Mouse (Mus musculus) liver, embryonic 14.5 days (tissue): Measurements from ENCODE around the gene Tnfrsf13b. TPM values are rescaled to one million over a fixed set of nuclear protein-coding genes. Genes with fewer than 3 reads are reported as not detected.

ENCODE experiments used
- ATAC-seq: fragments of 200-750 bp; cut with Nextera tagmentation; 2 replicates; pipeline ENCODE4 v1.8.0; 2017; ENCODE audit warnings: moderate number of reproducible peaks, mild to moderate bottlenecking, moderate library complexity; ENCODE audit not compliant: insufficient read depth
- DNase-seq, 3 experiments: peaks; one replicate each; pipeline ENCODE4 v3.0.0-alpha.2; 2012 to 2013; ENCODE audit warnings: low read depth in 3 of 3, low spot score in 3 of 3
- H3K27ac ChIP-seq: fragments of 300-500 bp; sonication (generic); 2 replicates; pipeline ENCODE4 v1.5.1; 2014; ENCODE audit warnings: moderate library complexity, mild to moderate bottlenecking, control low read depth, inconsistent platforms
- H3K27me3 ChIP-seq: fragments of 300-500 bp; sonication (generic); 2 replicates; pipeline ENCODE4 v1.6.1; 2014; ENCODE audit warnings: mild to moderate bottlenecking, low read length, moderate library complexity; ENCODE audit not compliant: control insufficient read depth, insufficient read depth
- H3K36me3 ChIP-seq: fragments of 300-500 bp; sonication (generic); replicated peaks from 2 replicates; pipeline ENCODE4 v1.6.1; 2014; ENCODE audit warnings: low read depth; ENCODE audit not compliant: control insufficient read depth, insufficient read depth
- H3K4me1 ChIP-seq, 2 experiments: fragments of 200-500 bp in 1 of 2; fragments of 300-500 bp in 1 of 2; sonication (generic) in 1 of 2; replicated peaks; 2 replicates each; pipeline ENCODE4 v1.6.1; 2012 to 2014; ENCODE audit warnings: antibody characterized with exemption in 1 of 2, inconsistent platforms in 1 of 2, low read length in 1 of 2; ENCODE audit not compliant: control insufficient read depth in 2 of 2, insufficient read depth in 2 of 2
- H3K4me2 ChIP-seq: fragments of 300-500 bp; sonication (generic); 2 replicates; pipeline ENCODE4 v1.6.1; 2014; ENCODE audit warnings: low read depth, mild to moderate bottlenecking, control low read depth, moderate library complexity
- H3K4me3 ChIP-seq, 2 experiments: fragments of 200-500 bp in 1 of 2; fragments of 300-500 bp in 1 of 2; sonication (generic) in 1 of 2; 2 replicates each; pipeline ENCODE4 v1.5.1; 2012 to 2014; ENCODE audit warnings: low read depth in 2 of 2, low read length in 2 of 2, mild to moderate bottlenecking in 2 of 2, control low read depth in 1 of 2, inconsistent platforms in 1 of 2, moderate library complexity in 1 of 2; ENCODE audit not compliant: insufficient read depth in 1 of 2
- H3K9ac ChIP-seq: fragments of 300-500 bp; sonication (generic); replicated peaks from 2 replicates; pipeline ENCODE4 v1.6.1; 2014; ENCODE audit warnings: mild to moderate bottlenecking, control low read depth, moderate library complexity
- H3K9me3 ChIP-seq: fragments of 300-500 bp; sonication (generic); 2 replicates; pipeline ENCODE4 v1.6.1; 2016; ENCODE audit warnings: low read length, mixed read lengths; ENCODE audit not compliant: control insufficient read depth
- CTCF ChIP-seq: IDR thresholded peaks from 2 replicates; pipeline ENCODE4 v1.5.1; 2016; ENCODE audit warnings: antibody characterized with exemption, low read depth, control low read depth
- EP300 ChIP-seq: IDR thresholded peaks from 2 replicates; pipeline ENCODE4 v1.6.1; 2016; ENCODE audit warnings: antibody characterized with exemption, low read depth
- WGBS: fragments of 180-500 bp; shearing (Covaris S2); extraction: QIAGEN DNeasy Blood & Tissue Kit; methylation state at CpG from one replicate; pipeline ENCODE4 v1.1.7; 2014; ENCODE audit not compliant: insufficient replicate concordance; 5-methylcytosine and 5-hydroxymethylcytosine counted together
- polyA plus RNA-seq, 2 experiments: library from polyadenylated mRNA; depleted of rRNA in 1 of 2; stranded (reverse) in 1 of 2; unstranded in 1 of 2; fragments of >200 nt; fragmentation: Nextera tagmentation in 1 of 2; extraction: Ambion mirVana in 1 of 2; gene quantifications; 2 replicates each; pipeline versions ENCODE4 v1.2.1 to v1.2.3; 2012 to 2014

Tnfrsf13b gene
- polyA plus RNA-seq, 2 experiments, result 3.7 to 3.9 TPM

GRCm38 (mm10) chr11:61119996-61120583 lies 6.5 kb upstream of the Tnfrsf13b start:
- WGBS, result 58% methylated on average over 3 of the region's 3 CpGs
- H3K4me3 ChIP-seq, result no peak overlapping the region
- no peak for ATAC-seq
- H3K27me3 ChIP-seq, result no peaks in the 10 kb centered on the region
- TF ChIP-seq CTCF (no peak), EP300 (no peak)
- H3K36me3 ChIP-seq, result no peaks in the 10 kb centered on the region
- no peak for DNase-seq
- H3K9me3 ChIP-seq, result no peaks in the 10 kb centered on the region
- H3K4me1 ChIP-seq, result no peaks in the 10 kb centered on the region; a peak in 1 of 4 replicates
- H3K4me2 ChIP-seq, result no peak overlapping the region
- H3K9ac ChIP-seq, result no peak overlapping the region
- no peak overlapping the region for H3K27ac ChIP-seq

GRCm38 (mm10) chr11:61122283-61122768 lies 4.2 kb upstream of the Tnfrsf13b start:
- no peak for ATAC-seq
- 63% methylated on average over 9 of the region's 9 CpGs for WGBS
- DNase-seq, result no peak
- H3K27me3 ChIP-seq, result no peaks in the 10 kb centered on the region
- H3K4me2 ChIP-seq, result no peak overlapping the region
- TF ChIP-seq CTCF (no peak), EP300 (no peak)
- H3K4me1 ChIP-seq, result no peaks in the 10 kb centered on the region
- no peak overlapping the region for H3K4me3 ChIP-seq
- H3K9me3 ChIP-seq, result no peaks in the 10 kb centered on the region
- no peaks in the 10 kb centered on the region for H3K36me3 ChIP-seq
- no peak overlapping the region for H3K27ac ChIP-seq
- H3K9ac ChIP-seq, result no peak overlapping the region

DNA sequence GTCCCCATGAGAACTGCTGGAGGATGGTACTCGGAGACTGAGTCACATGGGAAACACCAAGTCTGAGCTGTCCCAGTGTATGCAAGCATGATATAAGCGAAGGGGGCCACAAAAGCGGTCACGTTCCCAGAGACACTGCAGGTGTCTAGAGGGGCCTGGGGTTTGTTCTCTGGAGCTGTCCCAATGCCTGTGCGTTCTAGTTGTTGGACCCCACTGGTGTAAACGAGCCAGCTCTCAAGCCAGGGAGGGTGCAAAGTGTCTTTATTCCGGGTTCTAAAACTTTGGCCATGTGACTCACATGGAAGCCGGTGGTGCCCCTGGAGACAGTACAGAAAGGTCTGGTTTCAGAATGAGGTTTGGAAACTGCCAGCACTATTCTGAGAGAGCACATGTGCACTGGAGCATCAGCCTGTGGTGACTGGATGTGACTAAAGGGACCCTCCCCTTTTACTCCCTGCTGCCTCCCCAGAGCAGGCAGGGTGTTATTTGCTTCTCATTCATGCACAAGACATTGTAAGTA lies 3.7 kb upstream of the Tnfrsf13b start:
- Histone ChIP-seq H3K27me3 (no peaks in the 10 kb centered on the region), H3K36me3 (no peaks in the 10 kb centered on the region), H3K27ac (no peak overlapping the region), H3K4me3 (no peak overlapping the region), H3K4me2 (no peak overlapping the region), H3K4me1 (no peaks in the 10 kb centered on the region), H3K9me3 (no peaks in the 10 kb centered on the region), H3K9ac (no peak overlapping the region)
- no peak for TF ChIP-seq CTCF
- WGBS, result 65% methylated on average over 8 of the region's 8 CpGs
- no peak for ATAC-seq
- DNase-seq, result no peak

GRCm38 (mm10) chr11:61123886-61124285 lies 2.7 kb upstream of the Tnfrsf13b start:
- Histone ChIP-seq H3K27ac (no peak overlapping the region), H3K9ac (no peak overlapping the region), H3K9me3 (no peaks in the 10 kb centered on the region), H3K36me3 (no peaks in the 10 kb centered on the region), H3K27me3 (no peaks in the 10 kb centered on the region), H3K4me1 (no peaks in the 10 kb centered on the region), H3K4me2 (no peak overlapping the region), H3K4me3 (no peak overlapping the region)
- ATAC-seq (no peak), DNase-seq (no peak)
- WGBS, result 60% methylated on average over 3 of the region's 3 CpGs
- no peak for TF ChIP-seq CTCF
- TF ChIP-seq EP300, result no peak

DNA sequence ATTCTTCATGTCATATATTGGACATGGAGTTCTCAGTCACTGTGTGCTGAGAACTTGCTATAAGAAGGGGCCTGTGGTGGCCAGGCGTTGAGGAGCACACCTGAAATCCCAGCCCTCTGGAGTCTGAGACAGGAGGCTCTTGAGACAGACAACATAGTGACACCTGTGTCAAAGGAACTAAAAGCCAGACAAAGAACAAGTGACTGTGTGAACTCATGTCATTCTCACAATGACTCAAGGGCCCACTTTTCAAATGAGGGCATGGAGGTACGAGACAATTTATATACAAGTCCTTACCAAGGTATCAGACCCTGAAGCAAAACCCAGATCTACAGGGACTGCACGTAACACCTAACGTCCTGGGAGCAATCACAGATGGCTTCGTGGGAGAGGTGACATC lies 585 bp upstream of the Tnfrsf13b start:
- no peak for TF ChIP-seq EP300
- TF ChIP-seq CTCF, result no peak
- Histone ChIP-seq H3K9ac (no peak overlapping the region), H3K4me2 (no peak overlapping the region), H3K36me3 (no peaks in the 10 kb centered on the region), H3K4me1 (no peaks in the 10 kb centered on the region), H3K4me3 (no peak overlapping the region), H3K27me3 (no peaks in the 10 kb centered on the region), H3K27ac (no peak overlapping the region), H3K9me3 (no peaks in the 10 kb centered on the region)
- WGBS, result 61% methylated on average over 5 of the region's 5 CpGs
- ATAC-seq, result no peak
- no peak for DNase-seq
